Mouse (Mus musculus) adrenal gland, adult 18-20 months (tissue): ENCODE measurements around the gene Rnasel. TPM values are rescaled to one million over a fixed set of nuclear protein-coding genes. Genes with fewer than 3 reads are reported as not detected.
"Not testable (repeated sequence)": the region's sequence is repeated elsewhere in the genome, so short reads cannot be mapped to it uniquely, and the experiment has no call there.

ENCODE experiments used
- DNase-seq, 2 experiments: peaks; one replicate each; pipeline ENCODE4 v3.0.0; 2021 to 2022; ENCODE audit warnings: low spot score in 2 of 2
- total RNA-seq, 2 experiments: library from RNA; stranded (reverse); gene quantifications; 1 replicate in 1 of 2; 2 replicates in 1 of 2; pipeline ENCODE4 v1.2.3; 2021

Gene Rnasel
- total RNA-seq, 2 experiments from 2014 or later, result 7.1 to 9.0 TPM

GRCm38 (mm10) chr1:153767281-153767680, 18.1 kb downstream of the Rnasel start:
- no peak for DNase-seq

- DNase-seq, result no peak
These were observed 19.2 kb downstream of the Rnasel start for GRCm38 (mm10) chr1:153768465-153768864.

GRCm38 (mm10) chr1:153769571-153769970, 20.3 kb downstream of the Rnasel start:
- DNase-seq, result not testable (repeated sequence)

GRCm38 (mm10) chr1:153769998-153770775, 21.0 kb downstream of the Rnasel start:
- DNase-seq, result no peak

GRCm38 (mm10) chr1:153770776-153771167, 21.5 kb downstream of the Rnasel start:
- DNase-seq, result no peak

- no peak for DNase-seq
These were observed 25.9 kb downstream of the Rnasel start for GRCm38 (mm10) chr1:153775174-153775573.

GRCm38 (mm10) chr1:153776257-153776656, 27.0 kb downstream of the Rnasel start:
- no peak for DNase-seq

- DNase-seq, result no peak
These were observed 29.0 kb downstream of the Rnasel start for GRCm38 (mm10) chr1:153778205-153778604.

- no peak for DNase-seq
These were observed 34.1 kb downstream of the Rnasel start for GRCm38 (mm10) chr1:153783339-153783738.

GRCm38 (mm10) chr1:153785608-153786007, 36.4 kb downstream of the Rnasel start:
- no peak for DNase-seq

- DNase-seq, result no peak
These were observed 41.5 kb downstream of the Rnasel start for GRCm38 (mm10) chr1:153790708-153791107.

- peak in 1 of 2 experiments; percentile 8 for DNase-seq
These were observed 45.0 kb downstream of the Rnasel start for GRCm38 (mm10) chr1:153794241-153794640.

GRCm38 (mm10) chr1:153802691-153803090, 53.5 kb downstream of the Rnasel start:
- no peak for DNase-seq

- no peak for DNase-seq
These were observed 54.3 kb downstream of the Rnasel start for GRCm38 (mm10) chr1:153803530-153803929.

- peak; percentile 62 to 71 for DNase-seq
These were observed 58.3 kb downstream of the Rnasel start for GRCm38 (mm10) chr1:153807390-153807993.

Other genes with a start within 250 kb of the Rnasel start
- gene Npl, start 199.4 kb upstream of the Rnasel start, total RNA-seq, result 1 to 10 TPM; 4.2 to 5.0 TPM
- gene Rgs8, start 96.4 kb upstream of the Rnasel start, total RNA-seq, result not detected
- 1 to 10 TPM; 1.3 to 6.1 TPM for gene Rgs16, start 9.1 kb upstream of the Rnasel start, total RNA-seq
- under 1 TPM in 1 of 2 experiments, not detected in 1; 0.29 TPM for gene Rgsl1, start 94.7 kb downstream of the Rnasel start, total RNA-seq
- gene Teddm1b, start 124.9 kb downstream of the Rnasel start, total RNA-seq, result not detected
- not detected for gene Teddm1a, start 142.3 kb downstream of the Rnasel start, total RNA-seq
- gene Glul, start 150.5 kb downstream of the Rnasel start, total RNA-seq, result 1,000 to 10,000 TPM; 1,052 to 1,177 TPM
- under 1 TPM; 0.19 to 0.23 TPM for gene Teddm2, start 150.8 kb downstream of the Rnasel start, total RNA-seq